Mouse (Mus musculus): ENCODE measurements around the gene 1300017J02Rik. TPM values are rescaled to one million over a fixed set of nuclear protein-coding genes. Genes with fewer than 3 reads are reported as not detected.

Gene 1300017J02Rik
- 1 to 10 TPM in 1 of 2 experiments, under 1 TPM in 1; 0.60 to 2.4 TPM for total RNA-seq (2023)

GRCm38 (mm10) chr9:103304927-103305326 is at the start of gene 1300017J02Rik, which contains the start of gene Topbp1:
TSS of gene 1300017J02Rik (minus strand) at chr9:103305082.
TSS of gene Topbp1 (plus strand) at chr9:103305215.

DNA sequence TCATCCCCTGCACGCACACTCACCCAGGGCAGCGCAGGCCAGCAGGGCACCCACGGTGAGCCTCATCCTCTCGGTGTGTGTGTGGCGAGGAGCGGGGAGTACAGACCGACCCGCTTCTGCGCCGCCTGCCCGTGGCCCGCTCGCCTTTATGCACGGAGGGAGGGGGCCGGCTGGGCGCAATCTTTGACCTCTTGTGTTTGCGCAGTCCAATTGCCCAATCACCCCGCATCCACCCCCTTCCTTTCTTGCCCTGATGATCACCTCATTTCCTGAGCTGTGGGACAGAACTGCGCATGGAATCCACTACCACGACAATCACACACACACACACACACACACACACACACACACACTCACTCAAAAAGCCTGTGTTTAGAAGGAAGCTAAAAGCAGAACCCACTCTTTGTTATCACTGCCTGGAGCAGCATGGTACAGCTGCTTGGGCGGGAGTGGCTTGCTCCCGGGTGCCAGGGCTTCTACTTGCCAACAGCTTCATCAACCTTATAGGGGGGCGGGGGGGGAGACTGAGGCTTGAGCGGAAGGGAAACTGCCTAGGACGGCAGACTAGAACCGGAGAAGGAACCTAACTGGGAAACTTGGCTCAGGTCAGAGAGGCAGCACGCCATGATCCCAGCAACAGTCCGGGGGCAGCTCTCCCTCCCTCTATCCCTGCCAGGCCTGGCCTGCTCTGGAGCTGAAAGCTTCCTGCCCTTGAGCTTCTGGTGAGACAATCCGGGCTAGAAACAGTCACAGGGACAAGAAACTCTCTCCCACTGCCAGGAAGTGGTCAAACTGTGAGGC is 74.5 kb downstream of the 1300017J02Rik start, which contains the start of the genes Gm20425 and Trf:
TSS of gene Gm20425 (minus strand) at position 157 of the 801 bp plus-strand sequence.
TSS of gene Trf (minus strand) at position 294 of the 801 bp plus-strand sequence.

DNA sequence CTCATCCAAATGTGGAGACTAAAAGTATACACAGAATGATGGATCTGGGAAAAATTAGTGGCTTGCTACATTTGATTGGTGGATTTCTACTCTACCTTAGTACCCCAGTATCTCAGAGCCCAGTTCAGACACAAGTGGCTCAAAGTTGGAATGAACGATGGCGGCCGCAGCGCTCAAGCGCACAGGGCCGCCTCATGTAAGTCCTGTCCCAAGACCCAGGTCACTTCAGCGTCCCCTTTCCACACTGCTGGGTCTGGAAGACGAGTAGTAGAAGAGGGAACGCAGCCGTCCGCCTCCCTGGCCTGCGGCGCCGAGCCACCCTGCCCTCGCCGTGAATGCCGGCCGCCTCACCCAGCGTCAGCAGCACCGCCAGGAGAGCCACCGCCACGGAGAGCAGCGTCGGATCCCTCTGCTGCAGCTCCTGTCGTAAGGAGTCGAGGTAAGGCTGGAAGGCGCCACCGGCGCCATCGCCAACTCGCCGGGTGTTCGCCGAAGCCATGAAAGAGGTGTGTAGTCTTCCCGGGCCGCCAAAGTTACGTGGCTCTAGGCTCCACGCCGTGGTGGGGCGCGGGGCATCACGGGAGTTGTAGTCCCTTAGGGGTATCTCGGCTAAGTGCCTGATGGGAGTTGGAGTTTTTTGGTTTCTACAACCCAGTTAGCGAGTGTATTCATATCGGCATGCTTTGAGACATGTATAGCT is 103.2 kb downstream of the 1300017J02Rik start, which contains the start of gene Srprb:
TSS of gene Srprb (minus strand) at position 577 of the 700 bp plus-strand sequence.

Other genes starting within 250 kb of the 1300017J02Rik start
- gene Rab6b, start 193.3 kb downstream of the 1300017J02Rik start, total RNA-seq (2023) = under 1 TPM; 0.07 to 0.22 TPM
- 1 to 10 TPM; 8.5 to 9.3 TPM for gene Srprb, start 102.9 kb downstream of the 1300017J02Rik start, total RNA-seq (2023)
- 1 to 10 TPM; 1.2 to 1.3 TPM for gene Gm20425, start 74.8 kb downstream of the 1300017J02Rik start, total RNA-seq (2023)
- 100 to 1,000 TPM in 1 of 2 experiments, 10 to 100 TPM in 1; 80.1 to 102 TPM for gene Trf, start 74.6 kb downstream of the 1300017J02Rik start, total RNA-seq (2023)
- gene Topbp1, start 133 bp upstream of the 1300017J02Rik start, total RNA-seq (2023) = 10 to 100 TPM; 66.1 to 77.3 TPM
- gene Cdv3, start 60.8 kb upstream of the 1300017J02Rik start, total RNA-seq (2023) = 10 to 100 TPM; 75.7 to 83.0 TPM
- gene Bfsp2, start 175.3 kb upstream of the 1300017J02Rik start, total RNA-seq (2023) = 1 to 10 TPM in 1 of 2 experiments, under 1 TPM in 1; 0.49 to 1.9 TPM

Data from neutrophil, adult 59 days (primary cell).